Mouse (Mus musculus): Measurements from ENCODE around the gene Sik1.
"Not testable (repeated sequence)": the region's sequence is repeated elsewhere in the genome, so short reads cannot be mapped to it uniquely, and the experiment has no call there.

Gene Sik1

GRCm38 (mm10) chr17:31855597-31856518 is at the start of gene Sik1:
Gene Sik1, minus strand, starts transcription at chr17:31855804.
- DNase-seq: peak; percentile 96 to 99

- no peak for DNase-seq
Observed at GRCm38 (mm10) chr17:31905201-31905790, 49.7 kb upstream of the Sik1 start.

GRCm38 (mm10) chr17:31904036-31904435 is 48.4 kb upstream of the Sik1 start:
- DNase-seq: no peak

GRCm38 (mm10) chr17:31902630-31903198 is 47.1 kb upstream of the Sik1 start:
- DNase-seq: no peak

GRCm38 (mm10) chr17:31901461-31902204 is 46.0 kb upstream of the Sik1 start:
- no peak for DNase-seq

GRCm38 (mm10) chr17:31898941-31899340 is 43.3 kb upstream of the Sik1 start:
- no peak for DNase-seq

GRCm38 (mm10) chr17:31897186-31897793 is 41.7 kb upstream of the Sik1 start:
- no peak for DNase-seq

- DNase-seq: no peak
Observed at GRCm38 (mm10) chr17:31896751-31897150, 41.1 kb upstream of the Sik1 start.

- DNase-seq: no peak
Observed at GRCm38 (mm10) chr17:31896311-31896710, 40.7 kb upstream of the Sik1 start.

- no peak for DNase-seq
Observed at GRCm38 (mm10) chr17:31893371-31894060, 37.9 kb upstream of the Sik1 start.

GRCm38 (mm10) chr17:31892750-31893149 is 37.1 kb upstream of the Sik1 start:
- no peak for DNase-seq

- DNase-seq: no peak
Observed at GRCm38 (mm10) chr17:31891858-31892257, 36.3 kb upstream of the Sik1 start.

GRCm38 (mm10) chr17:31890311-31890951 is 34.8 kb upstream of the Sik1 start:
- DNase-seq: no peak

- no peak for DNase-seq
Observed at GRCm38 (mm10) chr17:31889446-31890201, 34.0 kb upstream of the Sik1 start.

GRCm38 (mm10) chr17:31888540-31888939 is 32.9 kb upstream of the Sik1 start:
- no peak for DNase-seq

- DNase-seq: not testable (repeated sequence)
Observed at GRCm38 (mm10) chr17:31884676-31885075, 29.1 kb upstream of the Sik1 start.

- no peak for DNase-seq
Observed at GRCm38 (mm10) chr17:31879406-31879805, 23.8 kb upstream of the Sik1 start.

- no peak for DNase-seq
Observed at GRCm38 (mm10) chr17:31877650-31878141, 22.1 kb upstream of the Sik1 start.

GRCm38 (mm10) chr17:31877181-31877581 is 21.6 kb upstream of the Sik1 start:
- no peak for DNase-seq

- no peak for DNase-seq
Observed at GRCm38 (mm10) chr17:31876775-31877174, 21.2 kb upstream of the Sik1 start.

Measured in cerebellum, adult 18-20 months (tissue).